Mouse (Mus musculus) cortical plate, adult 2 months (tissue): ENCODE data around the gene Dlg5.

Source experiments
- CTCF ChIP-seq: fragments of 200-500 bp; IDR thresholded peaks from 2 replicates; pipeline ENCODE4 v1.5.1; 2011; ENCODE audit warnings: mild to moderate bottlenecking, control low read depth, low read length; ENCODE audit not compliant: insufficient read depth; ENCODE audit errors: extremely low read depth
- POLR2A ChIP-seq: fragments of 200-500 bp; IDR thresholded peaks from 2 replicates; pipeline ENCODE4 v1.6.1; 2011; ENCODE audit warnings: mild to moderate bottlenecking, low read length, control low read depth; ENCODE audit not compliant: insufficient read depth; ENCODE audit errors: extremely low read depth

DNA sequence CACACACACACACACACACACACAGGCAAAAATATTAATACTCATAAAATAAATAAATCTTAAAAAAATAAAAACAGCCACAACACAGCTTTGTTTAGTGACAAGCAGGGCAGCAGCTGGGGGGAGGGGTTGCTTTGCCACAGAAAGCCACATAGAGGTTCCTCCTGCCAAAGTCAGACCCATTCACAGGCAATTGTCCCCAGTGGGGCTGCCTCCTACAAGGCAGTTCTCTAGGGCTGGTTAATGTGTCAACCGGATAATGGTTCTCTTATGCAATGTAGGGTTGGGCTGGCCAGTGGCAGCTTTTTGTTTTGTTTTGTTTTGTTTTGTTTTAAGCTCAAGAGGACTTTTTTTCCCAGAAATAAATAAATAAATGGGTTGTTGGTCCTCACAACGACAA lies 11.3 kb downstream of the Dlg5 start:
- TF ChIP-seq CTCF (no peak), POLR2A (no peak)
